27 mouse cellular contexts compared by ENCODE assay signal in the genomic region with DNA sequence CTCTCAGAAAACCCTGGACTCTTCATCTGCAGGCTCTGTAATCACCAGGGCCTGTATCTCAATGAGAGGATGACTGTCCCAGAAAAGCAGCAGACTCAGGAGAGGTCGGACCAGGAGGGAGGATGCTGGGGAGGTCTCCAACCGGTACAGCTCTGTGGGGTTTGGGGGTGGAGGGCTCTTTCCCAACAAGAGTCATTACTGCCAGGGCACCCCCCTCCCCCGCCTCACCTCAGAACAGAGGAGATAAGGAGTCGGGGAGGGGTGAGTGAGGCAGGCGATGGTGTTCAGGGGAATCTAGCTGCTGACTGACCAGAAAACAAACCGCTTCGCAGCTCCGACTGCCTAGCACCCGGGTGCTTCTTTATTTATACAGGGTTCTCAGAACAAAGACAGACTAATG. TPM values are rescaled to one million over a fixed set of nuclear protein-coding genes. Genes with fewer than 3 reads are reported as not detected.
"Had no signal": no experiment of that assay in that cellular context is flagged by ENCODE, and none has a peak within 500 bp of the region (broad histone marks: within the 10 kb centered on the region; RNA-seq: fewer than 3 reads in every experiment).

No protein-coding gene starts in this region.

- H3K4me2 ChIP-seq: limb, embryonic 12.5 days; limb, embryonic 15.5 days; liver, embryonic 11.5 days; lung, embryonic 14.5 days; midbrain, embryonic 13.5 days; neural tube, embryonic 13.5 days; stomach, embryonic 15.5 days had no signal

- H3K27me3 ChIP-seq: limb, embryonic 15.5 days; midbrain, embryonic 13.5 days; neural tube, embryonic 13.5 days; stomach, embryonic 15.5 days had no signal

- H3K27ac ChIP-seq: limb, embryonic 12.5 days; limb, embryonic 15.5 days; liver, embryonic 14.5 days; midbrain, embryonic 10.5 days; midbrain, embryonic 13.5 days; neural tube, embryonic 13.5 days; stomach, embryonic 15.5 days had no signal

- H3K9me3 ChIP-seq: limb, embryonic 12.5 days; limb, embryonic 15.5 days; megakaryocyte, embryonic 14.5 days; midbrain, embryonic 10.5 days; midbrain, embryonic 13.5 days; neural tube, embryonic 13.5 days; stomach, embryonic 15.5 days had no signal

- ATAC-seq: liver, postnatal 0 days; midbrain, embryonic 13.5 days; midbrain, embryonic 16.5 days had no signal

- H3K4me3 ChIP-seq: limb, embryonic 12.5 days; limb, embryonic 15.5 days; megakaryocyte, embryonic 14.5 days; midbrain, embryonic 10.5 days; midbrain, embryonic 13.5 days; myocyte; neural tube, embryonic 13.5 days; stomach, embryonic 15.5 days had no signal

- H3K4me1 ChIP-seq: midbrain, embryonic 13.5 days; neural tube, embryonic 13.5 days; stomach, embryonic 15.5 days had no signal

- H3K36me3 ChIP-seq: limb, embryonic 12.5 days; limb, embryonic 15.5 days; midbrain, embryonic 10.5 days; midbrain, embryonic 13.5 days; neural tube, embryonic 13.5 days; stomach, embryonic 15.5 days had no signal

- DNase-seq: kidney, postnatal 14 days; kidney, postnatal 4 days; left cerebral cortex, postnatal 4 days; liver, postnatal 0 days; lung, embryonic 14.5 days; lung, postnatal 36 days; right cerebral cortex, postnatal 25 days; spleen, adult 18-20 months; thymus, postnatal 25 days had no signal

- H3K9ac ChIP-seq: limb, embryonic 12.5 days; limb, embryonic 15.5 days; liver, embryonic 14.5 days; liver, postnatal 0 days; lung, embryonic 14.5 days; midbrain, embryonic 13.5 days; neural tube, embryonic 13.5 days; stomach, embryonic 15.5 days had no signal

RNA-seq across cellular contexts. Expression of a gene that starts 13.5 kb away (rescaled TPM):
- total RNA-seq: layer of hippocampus, adult 18-20 months; layer of hippocampus, postnatal 14 days; left cerebral cortex, postnatal 14 days; left cerebral cortex, postnatal 4 days; monocyte, adult 5-6 weeks; neutrophil, adult 5-6 weeks had no signal
- polyA plus RNA-seq: kidney, embryonic 16.5 days; limb, embryonic 12.5 days; limb, embryonic 15.5 days; liver, embryonic 11.5 days; liver, embryonic 14.5 days; liver, postnatal 0 days; lung, embryonic 14.5 days; midbrain, embryonic 10.5 days; midbrain, embryonic 13.5 days; myocyte; neural tube, embryonic 13.5 days; stomach, embryonic 15.5 days had no signal

RNA-seq across cellular contexts. Expression of a gene that starts 32.7 kb away (rescaled TPM):
- total RNA-seq: layer of hippocampus, adult 18-20 months; layer of hippocampus, postnatal 14 days; left cerebral cortex, adult 8-10 months; left cerebral cortex, postnatal 14 days; left cerebral cortex, postnatal 4 days; monocyte, adult 5-6 weeks; neutrophil, adult 5-6 weeks had no signal
- polyA plus RNA-seq: kidney, embryonic 16.5 days; limb, embryonic 12.5 days; limb, embryonic 15.5 days; liver, embryonic 11.5 days; liver, embryonic 14.5 days; liver, postnatal 0 days; lung, embryonic 14.5 days; midbrain, embryonic 10.5 days; midbrain, embryonic 13.5 days; midbrain, embryonic 16.5 days; myocyte; neural tube, embryonic 13.5 days; stomach, embryonic 15.5 days had no signal
